Mouse (Mus musculus): ENCODE results near the gene Fbln2. TPM values are rescaled to one million over a fixed set of nuclear protein-coding genes. Genes with fewer than 3 reads are reported as not detected.

The Fbln2 gene
- polyA plus RNA-seq, 1 experiment from 2014 or later = 260 TPM

GRCm38 (mm10) chr6:91213287-91214218, 1.3 kb downstream of the Fbln2 start:
- no peaks in the 10 kb centered on the region for H3K9me3 ChIP-seq (replicated peaks)
- peak overlapping the region; percentile 81 for H3K27ac ChIP-seq (replicated peaks)
- H3K4me2 ChIP-seq (replicated peaks) = peak overlapping the region; percentile 63
- H3K4me1 ChIP-seq = peaks cover 89% of the 10 kb centered on the region
- 34% methylated on average over 21 of the region's 21 CpGs for WGBS
- no peaks in the 10 kb centered on the region for H3K27me3 ChIP-seq
- ATAC-seq (ENCODE audit: insufficient number of reproducible peaks, low FRiP score, low TSS enrichment, low read depth) = no peak
- H3K4me3 ChIP-seq (replicated peaks) = peak overlapping the region; percentile 56
- H3K36me3 ChIP-seq = no peaks in the 10 kb centered on the region
- H3K9ac ChIP-seq = peak overlapping the region; percentile 52; the same call in 1 of the 2 replicates

GRCm38 (mm10) chr6:91215454-91215853, 3.2 kb downstream of the Fbln2 start:
- no peak for ATAC-seq (ENCODE audit: insufficient number of reproducible peaks, low FRiP score, low TSS enrichment, low read depth)
- no peak overlapping the region for H3K9ac ChIP-seq
- H3K27me3 ChIP-seq = no peaks in the 10 kb centered on the region
- H3K4me2 ChIP-seq (replicated peaks) = peak overlapping the region; percentile 63
- H3K27ac ChIP-seq (replicated peaks) = no peak overlapping the region
- peak overlapping the region; percentile 10; the same call in 1 of the 2 replicates for H3K4me3 ChIP-seq (replicated peaks)
- WGBS = 22% methylated on average over 1 of the region's 1 CpGs
- no peaks in the 10 kb centered on the region for H3K9me3 ChIP-seq (replicated peaks)
- peaks cover 88% of the 10 kb centered on the region for H3K4me1 ChIP-seq
- no peaks in the 10 kb centered on the region for H3K36me3 ChIP-seq

- peaks cover 81% of the 10 kb centered on the region for H3K4me1 ChIP-seq
- H3K9ac ChIP-seq = no peak overlapping the region
- H3K27me3 ChIP-seq = no peaks in the 10 kb centered on the region
- H3K36me3 ChIP-seq = no peaks in the 10 kb centered on the region
- peak overlapping the region; percentile 17; the same call in 1 of the 2 replicates for H3K27ac ChIP-seq (replicated peaks)
- H3K4me2 ChIP-seq (replicated peaks) = no peak overlapping the region
- no peaks in the 10 kb centered on the region for H3K9me3 ChIP-seq (replicated peaks)
- H3K4me3 ChIP-seq (replicated peaks) = no peak overlapping the region
- no peak for ATAC-seq (ENCODE audit: insufficient number of reproducible peaks, low FRiP score, low TSS enrichment, low read depth)
- 55% methylated on average over 9 of the region's 9 CpGs for WGBS
Measured at GRCm38 (mm10) chr6:91218445-91218844, 6.2 kb downstream of the Fbln2 start.

- Histone ChIP-seq H3K36me3 (no peaks in the 10 kb centered on the region), H3K27me3 (no peaks in the 10 kb centered on the region), H3K9me3 (replicated peaks) (no peaks in the 10 kb centered on the region), H3K4me3 (replicated peaks) (no peak overlapping the region), H3K4me2 (replicated peaks) (no peak overlapping the region), H3K27ac (replicated peaks) (peak overlapping the region; percentile 17; the same call in 1 of the 2 replicates), H3K9ac (no peak overlapping the region), H3K4me1 (peaks cover 76% of the 10 kb centered on the region)
- no peak for ATAC-seq (ENCODE audit: insufficient number of reproducible peaks, low FRiP score, low TSS enrichment, low read depth)
- WGBS = 89% methylated on average over 3 of the region's 3 CpGs
Measured at GRCm38 (mm10) chr6:91218871-91219270, 6.6 kb downstream of the Fbln2 start.

GRCm38 (mm10) chr6:91220062-91220461, 7.8 kb downstream of the Fbln2 start:
- H3K36me3 ChIP-seq = no peaks in the 10 kb centered on the region
- H3K4me3 ChIP-seq (replicated peaks) = no peak overlapping the region
- H3K4me2 ChIP-seq (replicated peaks) = no peak overlapping the region
- peaks cover 64% of the 10 kb centered on the region for H3K4me1 ChIP-seq
- peak overlapping the region; percentile 68 for H3K27ac ChIP-seq (replicated peaks)
- no peaks in the 10 kb centered on the region for H3K9me3 ChIP-seq (replicated peaks)
- H3K9ac ChIP-seq = no peak overlapping the region
- ATAC-seq (ENCODE audit: insufficient number of reproducible peaks, low FRiP score, low TSS enrichment, low read depth) = no peak
- no peaks in the 10 kb centered on the region for H3K27me3 ChIP-seq

- H3K9me3 ChIP-seq (replicated peaks) = no peaks in the 10 kb centered on the region
- WGBS = 5% methylated on average over 3 of the region's 3 CpGs
- peak overlapping the region; percentile 35; the same call in 1 of the 2 replicates for H3K27ac ChIP-seq (replicated peaks)
- H3K36me3 ChIP-seq = no peaks in the 10 kb centered on the region
- no peak overlapping the region for H3K9ac ChIP-seq
- peaks cover 55% of the 10 kb centered on the region for H3K4me1 ChIP-seq
- H3K27me3 ChIP-seq = no peaks in the 10 kb centered on the region
- ATAC-seq (ENCODE audit: insufficient number of reproducible peaks, low FRiP score, low TSS enrichment, low read depth) = no peak
- no peak overlapping the region for H3K4me3 ChIP-seq (replicated peaks)
- no peak overlapping the region for H3K4me2 ChIP-seq (replicated peaks)
Measured at GRCm38 (mm10) chr6:91221094-91221493, 8.8 kb downstream of the Fbln2 start.

- no peak overlapping the region for H3K9ac ChIP-seq
- H3K4me2 ChIP-seq (replicated peaks) = no peak overlapping the region
- 76% methylated on average over 10 of the region's 10 CpGs for WGBS
- H3K27ac ChIP-seq (replicated peaks) = no peak overlapping the region
- H3K9me3 ChIP-seq (replicated peaks) = no peaks in the 10 kb centered on the region
- no peak overlapping the region for H3K4me3 ChIP-seq (replicated peaks)
- H3K36me3 ChIP-seq = no peaks in the 10 kb centered on the region
- no peak for ATAC-seq (ENCODE audit: insufficient number of reproducible peaks, low FRiP score, low TSS enrichment, low read depth)
- H3K27me3 ChIP-seq = no peaks in the 10 kb centered on the region
- H3K4me1 ChIP-seq = peaks cover 41% of the 10 kb centered on the region
Measured at GRCm38 (mm10) chr6:91222694-91223346, 10.6 kb downstream of the Fbln2 start.

GRCm38 (mm10) chr6:91224939-91225338, 12.7 kb downstream of the Fbln2 start:
- H3K36me3 ChIP-seq = no peaks in the 10 kb centered on the region
- H3K4me2 ChIP-seq (replicated peaks) = no peak overlapping the region
- no peaks in the 10 kb centered on the region for H3K27me3 ChIP-seq
- peaks cover 40% of the 10 kb centered on the region for H3K4me1 ChIP-seq
- no peak overlapping the region for H3K4me3 ChIP-seq (replicated peaks)
- H3K27ac ChIP-seq (replicated peaks) = no peak overlapping the region
- H3K9me3 ChIP-seq (replicated peaks) = no peaks in the 10 kb centered on the region
- H3K9ac ChIP-seq = no peak overlapping the region
- 73% methylated on average over 6 of the region's 6 CpGs for WGBS
- no peak for ATAC-seq (ENCODE audit: insufficient number of reproducible peaks, low FRiP score, low TSS enrichment, low read depth)

- H3K4me1 ChIP-seq = peaks cover 40% of the 10 kb centered on the region
- H3K36me3 ChIP-seq = no peaks in the 10 kb centered on the region
- H3K27ac ChIP-seq (replicated peaks) = no peak overlapping the region
- H3K9ac ChIP-seq = no peak overlapping the region
- ATAC-seq (ENCODE audit: insufficient number of reproducible peaks, low FRiP score, low TSS enrichment, low read depth) = no peak
- H3K9me3 ChIP-seq (replicated peaks) = no peaks in the 10 kb centered on the region
- H3K4me2 ChIP-seq (replicated peaks) = no peak overlapping the region
- no peak overlapping the region for H3K4me3 ChIP-seq (replicated peaks)
- H3K27me3 ChIP-seq = no peaks in the 10 kb centered on the region
- 77% methylated on average over 4 of the region's 4 CpGs for WGBS
Measured at GRCm38 (mm10) chr6:91225346-91225745, 13.1 kb downstream of the Fbln2 start.

GRCm38 (mm10) chr6:91226058-91226457, 13.8 kb downstream of the Fbln2 start:
- no peak for ATAC-seq (ENCODE audit: insufficient number of reproducible peaks, low FRiP score, low TSS enrichment, low read depth)
- no peak overlapping the region for H3K4me3 ChIP-seq (replicated peaks)
- H3K27ac ChIP-seq (replicated peaks) = no peak overlapping the region
- H3K9ac ChIP-seq = no peak overlapping the region
- WGBS = 39% methylated on average over 1 of the region's 1 CpGs
- H3K9me3 ChIP-seq (replicated peaks) = no peaks in the 10 kb centered on the region
- no peak overlapping the region for H3K4me2 ChIP-seq (replicated peaks)
- no peaks in the 10 kb centered on the region for H3K27me3 ChIP-seq
- H3K36me3 ChIP-seq = no peaks in the 10 kb centered on the region
- peaks cover 38% of the 10 kb centered on the region for H3K4me1 ChIP-seq

GRCm38 (mm10) chr6:91228980-91229379, 16.7 kb downstream of the Fbln2 start:
- ATAC-seq (ENCODE audit: insufficient number of reproducible peaks, low FRiP score, low TSS enrichment, low read depth) = no peak
- peaks cover 7% of the 10 kb centered on the region; the same call in 1 of the 2 replicates for H3K36me3 ChIP-seq
- no peak overlapping the region for H3K4me2 ChIP-seq (replicated peaks)
- no peak overlapping the region for H3K9ac ChIP-seq
- H3K4me3 ChIP-seq (replicated peaks) = no peak overlapping the region
- H3K4me1 ChIP-seq = peaks cover 45% of the 10 kb centered on the region
- no peaks in the 10 kb centered on the region for H3K9me3 ChIP-seq (replicated peaks)
- H3K27me3 ChIP-seq = no peaks in the 10 kb centered on the region
- WGBS = 61% methylated on average over 4 of the region's 4 CpGs
- H3K27ac ChIP-seq (replicated peaks) = no peak overlapping the region
